Mouse (Mus musculus) olfactory bulb, adult 2 months (tissue): Measurements from ENCODE around the gene Arrb1.

Experiments used
- CTCF ChIP-seq: fragments of 200-500 bp; IDR thresholded peaks from 2 replicates; pipeline ENCODE4 v1.5.1; 2012; ENCODE audit warnings: low read depth, mild to moderate bottlenecking, low read length, moderate library complexity; ENCODE audit not compliant: insufficient read depth
- POLR2A ChIP-seq: fragments of 200-500 bp; IDR thresholded peaks from 2 replicates; pipeline ENCODE4 v1.6.1; 2012; ENCODE audit warnings: mild to moderate bottlenecking, low read depth, low read length, moderate library complexity; ENCODE audit not compliant: insufficient read depth

DNA sequence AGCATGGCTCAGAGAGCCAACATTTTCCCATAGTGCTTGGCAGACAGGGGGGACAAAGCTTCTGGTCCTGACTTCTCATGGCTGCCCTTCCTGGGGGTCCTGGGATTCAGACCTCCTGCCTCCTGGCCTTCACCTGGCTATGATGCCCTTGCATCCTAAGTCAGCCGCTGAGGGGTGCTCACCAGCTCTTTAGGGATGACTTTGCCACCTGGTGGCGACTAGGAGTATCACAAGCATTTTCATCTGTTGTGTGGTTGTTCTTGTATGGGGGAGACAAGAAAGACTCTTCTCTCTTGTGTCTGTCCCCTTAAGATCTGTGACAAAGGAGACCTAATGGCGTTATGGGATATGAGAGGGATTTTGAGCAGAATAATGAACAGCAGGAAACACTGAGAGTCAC, 54.8 kb downstream of the Arrb1 start:
- TF ChIP-seq CTCF (0 out of 2 replicates have a peak, but pooled peaks have one; percentile 37), POLR2A (no peak)
